Mouse (Mus musculus) heart, adult 2 months (tissue): ENCODE data around the gene Atf4.

Experiments used
- CTCF ChIP-seq: fragments of 200-600 bp; IDR thresholded peaks from 2 replicates; pipeline ENCODE4 v1.8.1; 2022; ENCODE audit warnings: antibody characterized with exemption, mild to moderate bottlenecking, moderate library complexity
- EP300 ChIP-seq: fragments of 200-500 bp; IDR thresholded peaks from 2 replicates; pipeline ENCODE4 v1.6.1; 2011; ENCODE audit warnings: low read depth, low read length, control low read depth; ENCODE audit not compliant: insufficient read depth
- POLR2A ChIP-seq: fragments of 200-500 bp; IDR thresholded peaks from 2 replicates; pipeline ENCODE4 v1.6.1; 2011; ENCODE audit warnings: mild to moderate bottlenecking, low read depth, low read length, control low read depth; ENCODE audit not compliant: insufficient read depth

GRCm38 (mm10) chr15:80233053-80233452, 21.9 kb upstream of the Atf4 start:
- TF ChIP-seq EP300 (no peak), POLR2A (no peak), CTCF (no peak)
